Mouse (Mus musculus): Measurements from ENCODE around the gene Msmb.
"Not testable (repeated sequence)": the region's sequence is repeated elsewhere in the genome, so short reads cannot be mapped to it uniquely, and the experiment has no call there.

The Msmb gene

DNA sequence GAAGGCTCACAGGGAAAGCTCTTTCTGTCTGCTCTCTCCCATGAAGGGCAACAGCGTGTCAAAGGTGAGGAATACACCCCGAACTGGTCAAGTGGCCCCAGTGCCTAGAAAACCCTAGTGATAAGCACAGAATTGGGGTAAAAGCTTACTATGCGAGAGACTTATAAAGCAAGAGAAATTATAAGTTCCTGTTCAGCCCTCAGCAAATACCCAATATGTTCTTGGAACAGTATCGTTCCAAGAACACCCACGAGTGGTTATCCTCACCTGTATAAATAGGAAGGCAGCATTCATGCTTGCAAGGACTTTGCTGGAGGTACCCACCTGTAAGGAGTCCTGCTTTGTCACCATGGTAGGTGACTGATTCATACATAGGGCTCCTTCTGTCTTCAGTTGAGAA lies at the start of gene Msmb:
Msmb (plus strand) TSS at position 301 of the 400 bp plus-strand sequence.
- DNase-seq = no peak

DNA sequence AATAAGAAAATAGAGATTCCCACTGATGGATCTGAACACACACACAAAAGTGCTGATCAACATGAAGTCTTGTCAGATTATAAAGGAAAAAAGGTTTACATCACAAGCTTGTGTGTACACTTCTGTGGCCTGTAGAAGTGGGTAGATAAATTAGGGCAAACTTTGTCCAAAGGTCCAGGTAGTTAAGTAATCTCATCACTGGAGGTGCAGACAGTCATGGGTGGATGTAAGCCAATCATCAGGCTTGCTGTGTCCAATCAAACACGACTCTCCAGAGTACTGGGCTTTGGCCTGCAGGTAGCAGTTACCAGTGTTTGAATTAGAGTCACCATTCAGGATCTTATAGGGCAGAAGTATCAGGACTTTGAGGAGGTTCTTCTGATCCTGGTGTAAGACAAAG lies 48.8 kb upstream of the Msmb start:
- no peak for DNase-seq

DNA sequence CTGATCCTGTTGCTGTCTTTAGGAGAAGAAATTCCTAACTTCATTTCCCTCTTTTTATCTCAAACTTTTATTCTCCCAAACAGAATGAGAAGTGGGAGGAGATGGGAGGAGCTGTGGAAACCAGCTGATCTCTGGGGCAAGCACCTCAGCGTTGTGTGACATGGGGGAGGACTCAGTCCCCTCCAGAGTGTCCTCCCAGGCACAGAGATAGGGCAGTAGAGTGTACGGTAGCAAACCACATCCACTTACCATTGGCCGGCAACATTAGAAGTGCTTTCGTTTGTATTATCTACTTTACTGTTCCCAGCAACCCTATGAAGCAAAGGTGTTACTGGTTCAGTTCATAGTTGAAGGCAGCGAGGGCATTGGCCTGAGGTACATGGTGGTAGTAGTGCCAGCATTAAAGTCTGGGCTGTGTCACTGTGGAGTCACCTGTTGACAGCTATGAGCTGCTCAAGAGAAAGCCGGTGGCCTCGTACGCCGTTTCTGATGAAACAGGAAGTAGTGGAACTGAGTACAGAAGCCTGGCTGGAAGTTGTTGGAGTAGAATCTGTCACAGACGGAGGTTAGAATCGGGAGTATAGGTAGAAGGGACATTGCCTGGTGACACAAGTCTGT lies 48.2 kb upstream of the Msmb start:
- no peak for DNase-seq

DNA sequence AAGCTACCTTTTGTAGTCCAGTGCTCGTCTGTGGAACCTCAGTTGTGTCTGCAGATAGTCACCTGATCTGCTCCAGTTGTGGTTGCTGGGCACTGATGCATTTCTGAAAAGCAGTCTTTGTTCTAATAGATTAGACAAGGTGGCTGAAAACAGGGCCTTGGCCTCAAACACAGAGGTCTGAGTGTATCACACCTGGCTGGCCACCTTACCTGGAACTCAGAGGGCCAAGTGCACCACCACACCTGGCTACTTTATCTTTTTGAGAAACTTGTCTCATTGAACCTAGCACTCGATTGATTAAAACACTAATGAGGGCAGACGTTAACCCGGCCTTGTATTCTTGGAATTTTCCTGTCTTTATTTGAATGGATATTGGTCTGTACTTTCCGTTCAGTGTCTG lies 46.2 kb upstream of the Msmb start:
- no peak for DNase-seq

DNA sequence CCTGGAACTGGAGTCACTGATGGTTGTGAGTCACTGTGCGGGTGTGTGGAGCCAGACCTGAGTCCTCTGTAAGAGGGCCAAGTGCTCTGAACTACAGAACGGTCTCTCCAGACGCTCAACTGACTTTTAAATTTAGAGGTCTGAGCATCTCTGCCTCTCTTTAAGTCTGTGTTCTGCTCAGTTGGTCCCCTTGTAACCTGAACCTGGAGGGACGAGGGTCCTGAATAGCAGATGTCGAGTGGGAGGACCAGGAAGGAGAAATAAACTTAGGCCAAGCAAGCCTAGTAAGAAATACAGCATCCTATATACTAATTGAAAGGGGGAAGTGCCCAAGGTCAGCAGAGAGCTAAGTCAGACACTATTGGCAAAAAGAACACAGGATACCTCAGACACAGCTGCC lies 45.1 kb upstream of the Msmb start:
- DNase-seq = no peak

DNA sequence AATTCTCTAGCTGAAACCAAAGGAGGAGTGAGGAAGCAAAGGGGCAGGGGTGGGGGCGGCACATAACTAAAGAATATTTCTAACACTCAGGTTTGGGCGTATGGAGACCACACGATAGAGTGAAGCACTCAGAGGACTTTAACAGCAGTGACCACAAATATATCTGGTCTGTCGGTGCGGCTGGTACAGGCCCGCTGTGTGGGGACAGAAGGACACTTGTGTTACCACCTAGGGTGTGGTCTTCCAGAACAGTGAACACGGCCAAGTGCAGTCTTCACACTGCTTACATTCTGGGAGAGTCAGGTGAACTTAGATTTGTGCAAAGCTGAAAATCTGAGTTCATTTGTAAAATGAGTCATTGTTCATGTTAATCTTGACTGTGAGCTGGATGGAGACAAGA lies 44.1 kb upstream of the Msmb start:
- no peak for DNase-seq

DNA sequence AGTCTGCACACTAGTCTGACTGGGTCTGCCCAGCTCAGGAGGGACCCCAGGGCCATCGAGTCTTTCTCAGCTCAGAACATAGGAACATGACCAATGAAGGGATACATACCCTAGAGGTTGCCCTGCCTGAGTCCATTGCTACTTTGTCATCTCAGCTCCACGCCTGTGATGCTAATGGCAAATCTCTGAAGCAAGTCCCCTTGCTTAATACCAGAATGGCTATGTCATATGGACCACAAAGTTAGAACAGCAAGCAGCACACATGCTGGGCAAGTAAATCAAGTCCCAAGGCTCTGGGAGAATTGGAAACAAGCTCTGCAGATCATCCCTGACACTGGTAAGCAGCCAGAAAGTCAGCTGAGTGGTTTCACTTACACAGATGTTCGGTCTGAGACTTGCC lies 42.9 kb upstream of the Msmb start:
- no peak for DNase-seq

DNA sequence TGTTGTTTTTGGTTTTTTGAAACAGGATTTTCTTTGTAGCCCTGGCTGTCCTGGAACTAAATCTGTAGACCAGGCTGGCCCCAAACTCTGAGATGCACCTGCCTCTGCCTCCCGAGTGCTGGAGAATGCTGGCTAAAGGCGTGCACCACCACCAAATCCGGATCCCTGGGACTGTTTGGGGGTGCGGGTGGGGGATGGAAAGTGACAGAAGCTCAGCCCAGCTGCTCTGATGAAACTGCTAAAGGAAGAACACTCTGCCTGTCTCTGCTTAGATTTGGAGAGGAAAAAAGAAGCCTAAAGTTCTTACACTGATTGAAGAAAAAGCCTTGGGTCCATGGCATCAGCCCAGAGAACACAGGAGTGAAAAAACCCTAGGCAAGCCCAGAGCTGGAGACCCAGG lies 38.3 kb upstream of the Msmb start:
- no peak for DNase-seq

DNA sequence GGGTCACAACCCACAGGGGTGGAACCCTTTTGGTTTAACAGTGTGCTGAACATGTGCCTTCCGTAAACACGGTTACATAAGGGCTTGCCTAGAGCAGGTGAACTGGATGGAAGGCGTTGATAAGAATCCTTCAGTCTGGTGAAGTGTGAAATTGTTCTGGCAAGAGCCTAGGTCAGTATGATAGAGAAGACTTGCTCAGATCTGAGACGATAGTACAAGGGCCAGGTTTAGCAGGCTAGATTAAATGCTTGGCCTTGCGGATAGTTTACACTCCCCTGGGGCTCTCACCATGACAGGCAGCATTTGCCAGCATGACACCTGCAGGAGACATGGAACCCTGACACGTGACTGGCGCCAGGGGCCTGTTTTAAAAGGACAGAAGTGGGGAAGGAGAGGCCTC lies 36.2 kb upstream of the Msmb start:
- peak; percentile 12 for DNase-seq

DNA sequence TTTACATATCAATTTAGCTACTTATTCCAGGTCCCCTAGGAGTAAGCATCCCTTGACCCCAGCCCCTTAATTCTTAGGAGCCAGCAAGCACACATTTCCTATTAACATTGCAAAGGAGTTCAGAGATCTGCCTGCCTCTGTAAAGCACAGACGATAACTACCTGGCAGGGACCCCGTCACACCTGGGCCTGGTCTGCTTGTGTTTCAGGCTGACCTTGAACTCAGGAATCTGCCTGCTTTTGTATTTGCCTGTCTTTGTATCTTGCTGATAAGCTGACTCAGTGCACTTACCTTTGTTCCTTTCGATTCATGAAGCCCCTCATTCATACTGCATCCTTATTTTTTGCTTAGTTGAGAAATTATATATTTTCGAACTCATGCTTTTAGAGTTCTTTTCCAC lies 34.9 kb upstream of the Msmb start:
- no peak for DNase-seq

DNA sequence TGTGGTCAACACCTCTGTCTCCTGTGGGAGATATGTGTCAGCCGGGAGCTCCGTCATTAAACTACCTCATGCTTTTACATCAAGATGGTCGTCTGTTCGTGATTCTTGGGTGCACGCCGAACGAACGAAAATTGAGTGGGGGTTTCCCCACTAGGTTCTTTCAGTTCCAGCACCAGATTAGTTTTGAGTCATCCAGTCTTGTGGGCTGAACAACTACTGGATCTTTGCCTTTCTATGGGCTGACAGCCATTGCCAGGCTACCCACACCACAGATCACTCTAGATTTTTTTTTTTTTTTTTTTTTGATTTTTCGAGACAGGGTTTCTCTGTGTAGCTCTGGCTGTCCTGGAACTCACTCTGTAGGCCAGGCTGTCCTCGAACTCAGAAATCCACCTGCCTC lies 29.7 kb upstream of the Msmb start:
- not testable (repeated sequence) for DNase-seq

DNA sequence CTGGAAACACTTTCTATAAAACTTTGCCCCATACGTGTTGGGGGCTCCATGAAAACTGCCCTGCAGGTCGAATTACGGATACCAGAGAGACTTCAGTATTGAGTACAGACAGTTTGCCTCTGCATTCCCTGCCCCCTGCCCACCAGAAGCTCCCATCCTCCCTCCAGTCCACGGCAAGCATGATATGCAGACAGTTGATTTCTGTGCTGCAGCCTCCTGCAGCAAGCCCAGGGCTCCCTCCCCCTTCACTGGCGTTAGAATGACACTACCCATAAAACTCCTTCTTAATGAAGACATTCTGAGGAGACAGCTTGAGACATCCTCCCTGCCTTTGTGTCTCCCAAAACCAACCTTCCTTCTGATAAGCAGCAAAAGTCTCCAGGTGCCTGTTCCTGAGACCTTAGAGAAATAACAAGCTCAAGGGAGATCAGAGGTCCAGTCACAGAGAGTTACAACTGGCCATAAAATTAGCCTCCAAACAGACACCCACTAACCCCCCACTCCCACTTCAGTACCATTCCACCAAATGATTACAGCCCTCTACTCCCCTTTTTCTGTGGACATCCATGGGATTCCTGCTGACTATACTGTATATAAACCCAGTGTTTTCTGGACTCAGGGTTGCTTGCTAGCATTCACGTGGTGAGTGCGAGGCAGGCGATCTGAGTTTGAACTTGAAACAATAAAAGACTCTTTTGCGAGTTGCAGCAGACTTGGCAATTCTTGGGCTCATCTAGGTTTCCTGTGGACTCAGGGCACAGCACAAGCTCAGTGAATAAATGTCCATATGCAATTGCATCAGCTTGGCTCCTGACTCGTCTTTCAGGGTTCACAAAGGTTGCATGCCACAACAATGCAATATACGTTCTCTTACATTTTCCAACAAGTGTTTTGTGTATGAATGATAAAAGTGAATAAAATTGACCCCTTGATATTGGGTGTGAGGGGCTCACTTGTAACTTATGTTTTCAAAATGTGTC lies 20.6 kb upstream of the Msmb start:
- no peak for DNase-seq

DNA sequence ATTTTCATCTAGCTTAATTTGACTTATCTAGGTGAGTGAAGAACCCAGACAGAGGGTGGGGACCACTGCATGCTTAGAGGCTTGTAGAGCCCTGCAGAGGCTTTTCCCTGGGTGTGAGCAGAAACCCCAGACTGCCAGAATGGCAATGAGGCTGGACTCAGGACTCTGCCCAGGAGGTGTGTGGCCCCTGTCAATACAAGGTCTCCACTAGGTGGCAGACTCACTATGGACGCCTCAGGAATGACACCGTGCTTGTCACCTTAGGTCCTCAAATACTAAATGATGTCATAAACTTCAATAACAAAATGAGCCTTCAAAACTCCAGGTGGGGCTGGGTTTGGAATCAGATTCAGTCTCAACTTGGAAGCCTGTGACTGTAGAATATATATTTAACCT lies 19.9 kb upstream of the Msmb start:
- DNase-seq = no peak

DNA sequence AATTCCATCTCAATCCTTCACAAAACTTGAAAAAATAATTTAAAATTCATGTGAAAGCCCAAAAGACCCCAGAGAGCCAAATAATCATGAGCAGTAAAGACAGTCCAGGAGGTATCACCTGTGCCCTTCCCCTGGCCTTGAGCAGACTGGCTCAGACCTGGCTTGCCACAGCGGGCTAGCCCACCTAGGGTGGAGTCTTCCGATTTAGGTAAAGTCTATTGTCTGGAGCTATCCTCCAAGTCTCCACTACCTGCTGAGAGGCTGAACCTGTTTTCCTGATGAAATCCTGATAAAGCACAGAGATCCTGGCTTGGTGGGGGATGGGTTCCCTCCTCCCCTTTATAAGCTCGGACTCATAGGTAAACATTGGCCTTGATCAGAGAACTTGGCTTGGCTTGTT lies 17.6 kb upstream of the Msmb start:
- no peak for DNase-seq

DNA sequence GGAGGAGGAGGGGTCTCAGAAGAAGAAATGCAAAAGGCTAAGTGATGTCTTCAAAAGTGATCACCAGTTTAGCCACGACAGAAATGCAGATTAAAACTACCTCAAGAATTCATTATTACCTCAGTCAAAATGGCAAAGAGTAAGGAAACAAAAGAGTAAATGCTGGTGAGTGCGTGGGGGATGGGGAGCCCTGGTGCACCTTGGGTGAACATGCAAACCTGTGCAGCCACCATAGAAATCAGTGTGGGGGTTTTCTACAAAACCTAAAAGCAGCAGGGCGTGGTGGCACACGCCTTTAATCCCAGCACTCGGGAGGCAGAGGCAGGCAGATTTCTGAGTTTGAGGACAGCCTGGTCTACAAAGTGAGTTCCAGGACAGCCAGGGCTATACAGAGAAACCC lies 16.6 kb upstream of the Msmb start:
- DNase-seq = not testable (repeated sequence)

DNA sequence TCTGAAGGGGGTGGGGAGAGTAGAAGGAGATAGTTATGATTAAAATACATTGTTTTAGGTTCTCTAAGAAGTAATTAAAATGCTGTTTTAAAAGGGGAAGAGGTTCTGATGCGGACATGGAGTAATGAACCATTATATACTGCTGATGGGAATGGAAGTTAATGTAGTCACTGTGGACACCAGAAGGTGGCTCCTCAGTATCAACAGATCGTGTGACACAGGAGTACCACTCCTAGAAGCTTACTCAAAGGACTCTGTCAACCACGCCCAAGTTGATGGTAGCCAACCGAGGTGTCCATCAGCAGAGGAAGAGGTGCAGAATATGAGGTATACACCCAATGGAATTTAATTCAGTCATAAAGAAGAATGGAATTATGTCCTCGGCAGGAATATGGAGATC lies 13.4 kb upstream of the Msmb start:
- no peak for DNase-seq

DNA sequence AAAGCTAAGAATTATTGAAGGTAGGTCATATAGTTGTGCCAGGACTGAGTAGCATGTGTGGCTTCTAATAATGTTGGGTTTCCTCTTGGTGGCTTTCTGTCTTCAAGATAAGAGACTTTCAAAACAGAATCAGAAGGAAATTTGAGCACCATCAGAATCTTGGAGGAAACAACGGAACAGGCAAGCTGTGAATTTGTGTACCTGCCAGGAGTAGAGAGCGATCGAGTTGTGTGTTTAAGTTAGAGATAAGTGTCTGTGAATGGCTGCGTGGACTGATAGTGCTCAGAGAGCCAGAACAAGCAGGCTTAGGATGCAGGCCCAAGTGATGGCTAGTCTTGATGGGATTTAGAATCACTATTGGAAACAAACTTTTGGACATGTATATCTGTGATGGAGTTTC lies 10.0 kb upstream of the Msmb start:
- DNase-seq = no peak

DNA sequence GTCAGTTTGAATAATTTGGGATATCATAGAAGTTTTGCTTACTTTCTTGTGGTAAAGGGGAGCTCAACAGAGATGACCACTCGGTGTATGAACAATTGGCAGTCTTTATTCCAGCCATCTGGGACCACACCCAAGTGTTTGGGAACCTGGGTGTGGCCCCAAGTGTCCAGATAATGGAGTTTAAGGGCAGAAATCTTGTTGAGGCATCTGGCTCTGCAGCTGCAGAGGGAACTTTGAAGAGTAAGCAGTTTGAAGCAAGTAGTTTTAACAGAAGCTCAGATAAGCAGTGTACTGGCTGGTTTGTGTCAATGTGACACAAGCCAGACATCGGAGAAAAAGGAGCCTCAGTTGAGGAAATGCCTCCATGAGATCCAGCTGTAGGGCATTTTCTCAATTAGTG lies 7.5 kb upstream of the Msmb start:
- no peak for DNase-seq

DNA sequence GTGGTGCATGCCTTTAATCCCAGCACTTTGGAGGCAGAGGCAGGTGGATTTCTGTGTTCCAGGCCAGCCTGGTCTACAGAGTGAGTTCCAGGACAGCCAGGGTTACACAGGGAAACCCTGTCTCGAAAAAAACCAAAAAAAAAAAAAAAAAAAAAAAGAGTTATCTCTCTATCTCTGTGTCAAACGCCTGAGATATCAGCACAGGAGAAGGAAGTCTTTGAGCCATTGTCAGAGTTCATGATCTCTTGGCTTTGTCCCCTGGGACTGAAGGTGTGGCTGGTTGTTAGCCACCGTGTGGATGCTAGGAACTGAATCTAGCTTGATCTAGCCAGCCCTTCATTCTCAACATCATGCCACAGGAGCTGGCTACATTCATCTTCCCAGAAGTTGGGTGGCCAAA lies 5.4 kb upstream of the Msmb start:
- DNase-seq = not testable (repeated sequence)

DNA sequence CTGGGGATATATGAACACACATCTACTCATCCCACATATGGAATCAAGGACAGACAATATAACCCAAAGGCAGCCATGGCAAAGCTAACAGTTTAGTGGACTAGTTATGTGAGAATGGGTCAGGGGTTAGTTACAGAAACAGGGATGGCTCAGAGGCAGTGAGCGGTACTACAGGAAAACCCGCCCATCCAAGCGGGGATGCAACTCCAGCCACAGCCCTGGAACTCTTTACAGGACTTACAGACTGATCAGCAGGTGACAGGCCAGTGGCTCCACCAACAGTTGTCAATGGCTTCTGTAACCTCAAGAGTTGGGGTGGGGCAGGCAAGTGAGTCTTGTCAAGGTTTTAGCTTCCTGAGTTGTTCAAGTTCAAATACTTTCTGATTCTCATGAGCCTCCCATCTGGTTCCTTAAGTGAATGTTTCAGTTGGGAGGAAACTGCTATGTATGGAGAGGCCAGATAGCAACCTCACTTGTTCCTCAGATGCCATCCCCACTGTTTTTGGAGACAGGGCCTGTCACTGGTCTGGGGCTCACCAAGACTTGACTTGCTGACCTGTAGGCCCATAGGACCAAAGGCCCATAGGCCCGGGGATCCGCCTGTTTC lies 1.4 kb upstream of the Msmb start:
- no peak for DNase-seq

DNA sequence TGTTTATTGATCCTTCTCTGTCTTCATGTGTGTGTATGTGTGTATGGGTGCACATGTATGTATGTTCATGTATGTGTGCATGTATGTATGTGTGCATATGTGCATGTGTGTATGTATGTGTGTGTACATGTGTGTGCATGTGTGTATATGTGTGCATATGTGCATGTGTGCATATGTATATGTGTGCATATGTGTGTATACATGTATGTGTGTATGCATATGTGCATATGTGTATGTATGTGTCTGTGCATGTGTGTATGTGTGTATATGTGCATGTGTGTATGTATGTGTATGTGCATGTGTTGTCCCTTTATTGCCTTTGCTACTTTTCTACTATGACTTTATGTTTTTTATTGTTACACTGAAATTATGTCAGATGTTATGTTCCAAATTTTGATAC lies 2.9 kb downstream of the Msmb start:
- DNase-seq = no peak

DNA sequence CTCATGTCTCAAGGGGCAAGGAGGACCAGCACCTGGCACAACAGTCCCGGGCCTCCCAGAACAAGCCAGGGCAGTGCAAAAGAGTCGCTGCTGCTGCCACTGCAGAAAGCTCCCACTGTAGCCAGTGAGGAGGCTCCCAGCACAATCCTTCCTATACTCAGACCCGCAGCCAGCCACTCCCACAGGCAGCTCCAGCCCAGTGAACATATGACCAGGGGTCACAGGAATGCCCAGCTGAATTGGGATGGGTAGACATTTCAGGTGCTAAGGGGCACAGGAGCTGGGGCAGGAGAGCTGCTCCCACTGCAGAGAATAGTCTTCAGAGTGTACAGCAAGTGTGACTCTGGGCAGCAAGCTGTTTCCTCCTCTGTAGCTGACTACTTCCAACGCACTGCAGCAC lies 3.6 kb downstream of the Msmb start:
- no peak for DNase-seq

DNA sequence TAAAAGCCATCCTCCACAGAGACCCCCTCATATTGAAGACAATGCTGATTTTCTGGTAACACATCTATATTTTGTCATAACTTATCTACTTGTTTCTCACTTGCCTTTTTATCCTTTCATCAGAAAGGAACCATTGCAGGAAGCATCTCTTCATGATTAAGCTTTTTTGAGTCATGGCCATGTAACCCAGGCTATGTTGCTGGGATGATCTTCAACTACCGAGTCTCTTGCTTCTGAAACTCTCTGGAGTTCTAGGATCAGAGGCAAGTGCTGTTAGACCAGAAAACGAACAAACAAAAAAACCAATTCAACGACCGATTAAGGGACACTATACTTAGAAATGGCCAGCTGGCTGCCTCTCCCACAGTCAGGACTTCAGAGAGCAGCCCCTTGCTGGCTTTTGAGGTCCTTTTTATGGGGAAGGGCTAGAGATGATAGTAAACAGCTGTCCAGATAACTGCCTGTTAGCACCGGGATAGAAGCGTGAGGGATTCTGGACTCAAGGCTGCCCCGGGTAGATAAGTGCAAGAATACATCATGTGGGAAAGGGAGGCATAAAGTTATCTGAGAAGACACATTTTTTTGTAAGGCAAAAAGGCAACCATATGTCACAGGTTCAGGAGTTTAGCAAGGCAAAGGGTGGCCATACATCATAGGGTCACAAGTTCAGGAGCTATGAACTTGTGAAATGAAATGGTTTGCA lies 4.1 kb downstream of the Msmb start:
- DNase-seq = no peak

DNA sequence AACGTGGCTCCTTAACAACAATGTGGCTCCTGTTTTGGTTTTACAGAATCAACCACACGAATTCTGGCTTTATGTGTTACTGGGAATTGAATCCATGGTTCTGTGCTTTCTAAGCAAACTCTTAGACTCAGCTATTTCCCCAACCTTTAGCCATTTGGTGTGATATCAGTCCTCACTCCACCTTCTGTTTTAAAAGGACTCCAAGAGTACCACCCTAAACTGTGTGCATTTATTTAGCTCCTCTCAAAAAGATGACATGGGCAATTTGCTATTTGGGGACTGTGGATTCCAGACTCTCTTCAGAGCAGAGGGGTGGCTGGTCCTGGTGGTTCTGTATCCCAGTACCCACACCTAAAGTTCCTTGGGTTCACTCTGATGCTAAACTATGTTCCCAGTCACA lies 4.8 kb downstream of the Msmb start:
- no peak for DNase-seq
